Mouse (Mus musculus) adrenal gland, adult 8-10 months (tissue): ENCODE results near the gene Anxa7. TPM values are rescaled to one million over a fixed set of nuclear protein-coding genes. Genes with fewer than 3 reads are reported as not detected.

Source experiments
- DNase-seq: peaks from one replicate; pipeline ENCODE4 v3.0.0; 2022
- total RNA-seq, 4 experiments: library from RNA; stranded (reverse); gene quantifications; 2 replicates each; pipeline ENCODE4 v1.2.4; 2022

The Anxa7 gene
- 100 to 1,000 TPM; 118 to 129 (median 120) TPM for total RNA-seq

DNA sequence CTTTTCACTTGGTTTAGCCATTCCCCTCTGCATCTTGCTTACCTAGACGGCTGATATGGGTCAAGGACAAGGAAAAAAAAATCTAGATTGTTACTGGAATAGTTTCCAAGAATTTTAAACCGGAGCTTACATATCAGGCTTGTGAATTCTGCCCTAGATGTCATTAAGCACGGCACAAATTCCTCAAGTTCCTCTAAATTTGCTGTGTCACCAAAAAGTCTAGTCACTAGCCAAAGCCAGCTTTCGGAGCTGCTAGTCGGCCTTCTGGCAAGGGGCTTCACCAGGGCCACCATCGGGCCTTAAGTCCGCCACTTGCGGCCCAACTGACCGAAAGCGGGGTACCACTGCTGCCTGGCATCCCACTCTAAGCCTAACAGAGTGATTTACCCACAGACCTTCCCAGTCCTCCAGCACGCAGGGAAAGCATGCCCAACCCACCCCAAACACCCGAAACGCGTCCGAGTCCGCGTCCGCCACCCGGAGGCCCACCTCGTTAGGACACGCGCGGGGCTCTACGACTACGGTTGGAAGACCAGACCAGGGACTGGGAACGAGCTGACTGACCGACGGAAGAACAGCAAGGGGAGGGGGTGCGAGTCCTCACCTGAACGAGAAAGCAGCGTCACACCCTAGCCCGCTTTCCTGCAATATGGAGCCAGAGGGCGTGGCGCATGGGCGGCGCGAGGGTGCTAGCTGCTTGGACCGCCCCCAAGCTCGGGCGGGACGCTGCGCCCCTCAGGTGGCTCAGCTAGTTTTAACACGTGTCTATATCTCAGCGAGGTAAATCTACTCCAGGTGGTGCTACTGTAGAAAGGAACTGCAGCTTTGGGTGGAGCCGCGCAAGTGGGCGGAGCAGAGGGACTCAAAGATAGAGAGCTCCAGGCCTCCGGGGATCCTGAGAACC, at the start of gene Anxa7:
Gene Anxa7 (minus strand): TSS at position 843 of the 904 bp plus-strand sequence.
- peak; percentile 62 for DNase-seq

DNA sequence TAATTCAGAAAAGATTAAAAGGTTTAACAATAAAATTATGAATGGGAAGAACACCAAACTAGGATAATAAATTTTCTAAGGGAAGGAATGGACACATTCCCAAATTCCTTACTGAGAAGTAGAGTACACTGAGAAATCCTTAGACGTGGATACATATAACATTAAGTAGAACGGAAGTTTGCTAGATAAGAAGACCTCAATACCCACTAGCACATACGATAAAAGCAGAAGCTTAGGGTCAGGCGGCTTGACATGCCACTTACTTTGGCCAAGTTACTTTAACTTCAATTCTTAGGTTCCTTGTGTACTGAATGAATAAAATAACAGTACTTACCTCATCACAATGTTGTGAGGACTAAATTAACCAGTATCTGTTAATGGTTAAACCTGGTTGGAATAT, 49.7 kb upstream of the Anxa7 start:
- DNase-seq = no peak

DNA sequence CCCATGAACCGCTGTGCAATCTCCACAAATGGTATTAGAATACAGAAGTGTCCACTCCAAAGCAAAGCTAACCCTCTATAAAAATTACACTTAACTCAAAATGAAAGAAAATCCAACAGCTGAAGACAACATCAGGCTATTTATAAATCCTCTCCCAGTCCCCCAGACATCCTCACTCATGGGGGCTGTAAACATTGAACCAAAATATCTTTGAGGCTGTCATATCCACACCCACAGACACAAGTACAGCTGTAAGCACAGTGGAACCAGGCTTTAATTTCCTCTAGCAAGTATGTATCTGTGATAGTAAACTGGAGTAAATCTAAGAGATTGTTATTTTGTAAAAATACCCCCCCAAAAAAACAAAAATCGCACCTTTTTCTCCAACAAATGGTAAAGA, 40.2 kb upstream of the Anxa7 start:
- no peak for DNase-seq

DNA sequence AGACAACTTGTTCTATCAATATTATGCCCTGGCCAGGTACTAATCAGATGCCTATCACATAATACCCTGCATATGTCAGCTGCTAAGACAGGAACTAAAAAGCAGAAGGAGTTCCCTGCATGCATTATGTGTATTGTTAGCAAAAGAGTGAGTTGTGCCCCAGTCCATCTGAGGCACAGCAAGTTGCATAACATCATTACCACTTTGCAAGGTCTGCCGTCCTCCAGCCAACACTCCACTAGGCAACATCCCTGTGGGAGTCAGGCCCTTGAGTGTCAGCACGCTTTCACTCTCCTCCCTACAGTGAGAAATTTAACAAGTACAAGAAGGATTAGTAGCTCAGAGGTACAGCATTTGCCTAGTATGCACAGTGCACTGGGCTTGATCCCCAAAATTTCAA, 28.5 kb upstream of the Anxa7 start:
- DNase-seq = no peak

DNA sequence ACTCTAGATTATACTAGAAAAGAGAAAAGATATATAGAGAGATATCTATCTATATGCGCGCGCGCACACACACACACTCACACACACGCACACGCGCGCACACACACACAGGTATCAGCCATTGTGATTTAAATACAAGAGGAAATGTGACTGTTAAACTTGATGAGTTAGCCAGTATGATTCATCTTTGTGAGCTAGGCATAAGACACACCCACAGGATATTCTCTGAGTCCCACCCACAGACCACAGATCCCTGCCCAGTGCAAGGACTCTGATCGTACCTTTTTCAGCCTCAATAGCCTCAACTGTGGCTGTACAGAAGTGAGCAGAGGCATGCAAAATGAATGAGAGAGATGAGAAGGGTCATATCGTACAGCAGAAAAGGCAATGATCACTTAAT, 23.0 kb upstream of the Anxa7 start:
- no peak for DNase-seq

DNA sequence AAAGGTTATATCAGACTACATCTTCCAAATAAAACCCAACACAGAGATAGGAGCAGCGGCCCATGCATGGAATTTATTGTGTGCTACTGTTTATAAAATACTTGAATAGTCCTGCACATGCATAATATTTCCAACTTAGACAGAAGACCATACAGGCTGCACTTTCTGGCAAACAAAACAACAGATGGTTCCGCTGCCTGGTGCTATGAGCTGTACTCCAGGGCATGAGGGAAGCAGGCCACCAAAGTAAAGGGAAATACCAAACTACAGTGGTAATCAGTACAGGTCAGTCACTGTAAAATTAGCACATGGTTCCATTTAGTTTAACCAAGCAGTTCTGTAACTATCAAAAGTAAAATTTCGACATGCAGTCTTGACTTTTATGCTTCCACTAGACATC, 20.0 kb upstream of the Anxa7 start:
- DNase-seq = no peak

DNA sequence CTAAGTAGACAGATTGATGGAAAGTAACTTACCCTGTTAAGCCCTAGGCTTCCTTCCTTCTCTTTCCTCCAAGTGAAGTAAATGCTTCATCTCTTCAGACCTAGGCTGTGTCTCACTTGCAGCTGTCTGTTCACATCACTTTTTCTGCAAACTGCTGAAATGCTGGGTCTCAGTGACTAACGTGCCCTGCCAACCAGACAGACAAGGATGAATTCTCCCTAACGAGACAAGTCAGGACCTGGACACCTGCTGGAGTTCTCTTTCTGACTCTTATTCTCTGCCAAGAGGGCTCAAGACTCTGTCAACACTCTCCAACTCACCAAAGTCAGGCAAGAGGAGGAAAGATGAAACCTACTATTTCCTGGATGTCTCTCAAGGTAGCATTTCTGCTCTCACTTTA, 16.7 kb upstream of the Anxa7 start, which contains the start of gene Mss51:
Gene Mss51 (minus strand): TSS at position 299 of the 400 bp plus-strand sequence.
- DNase-seq = no peak

DNA sequence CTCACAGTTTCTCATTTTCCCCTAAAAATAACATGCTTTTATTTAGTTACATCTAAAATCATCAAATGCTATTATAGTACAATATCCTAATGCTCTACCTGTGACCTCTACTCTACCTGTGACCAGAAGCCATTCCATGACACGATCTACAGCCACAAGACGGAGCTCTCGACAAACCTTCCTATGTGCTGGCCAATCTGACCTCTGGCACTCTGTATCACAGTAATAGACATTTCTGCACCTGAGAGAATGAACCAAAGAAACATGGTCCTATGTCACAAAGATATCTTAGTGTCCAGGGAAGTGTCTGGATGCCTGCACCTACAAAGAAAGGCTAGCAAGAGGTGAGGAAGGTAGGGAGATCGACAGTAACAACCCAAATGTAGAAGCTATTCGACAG, 6.1 kb upstream of the Anxa7 start:
- DNase-seq = no peak

DNA sequence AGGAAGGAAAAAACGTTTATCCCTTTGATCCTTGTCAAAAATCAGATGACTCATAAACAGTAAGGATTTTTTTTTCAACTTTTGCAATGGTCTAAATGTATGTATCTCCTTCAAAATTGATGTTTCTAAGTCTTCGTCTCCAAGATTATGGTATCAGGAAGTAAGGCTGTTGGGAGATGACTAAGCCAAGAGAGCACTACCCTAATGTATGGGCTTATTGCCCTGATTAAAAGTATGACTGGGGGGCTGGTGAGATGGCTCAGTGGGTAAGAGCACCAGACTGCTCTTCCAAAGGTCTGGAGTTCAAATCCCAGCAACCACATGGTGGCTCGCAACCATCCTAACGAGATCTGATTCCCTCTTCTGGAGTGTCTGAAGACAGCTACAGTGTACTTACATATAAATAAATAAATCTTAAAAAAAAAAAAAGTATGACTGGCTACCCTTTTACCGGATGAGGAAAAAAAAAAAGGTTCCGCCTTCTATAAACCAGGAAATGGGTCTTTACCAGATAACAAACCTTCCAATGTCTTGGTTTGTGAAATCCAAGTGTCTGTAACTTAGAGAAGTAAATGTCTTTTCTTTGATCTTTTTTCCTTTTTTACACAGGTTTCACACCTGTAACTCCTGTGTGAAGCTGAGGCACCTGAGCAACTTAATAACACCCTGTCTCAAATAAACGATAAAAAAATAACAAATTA, 2.3 kb upstream of the Anxa7 start:
- DNase-seq = no peak

DNA sequence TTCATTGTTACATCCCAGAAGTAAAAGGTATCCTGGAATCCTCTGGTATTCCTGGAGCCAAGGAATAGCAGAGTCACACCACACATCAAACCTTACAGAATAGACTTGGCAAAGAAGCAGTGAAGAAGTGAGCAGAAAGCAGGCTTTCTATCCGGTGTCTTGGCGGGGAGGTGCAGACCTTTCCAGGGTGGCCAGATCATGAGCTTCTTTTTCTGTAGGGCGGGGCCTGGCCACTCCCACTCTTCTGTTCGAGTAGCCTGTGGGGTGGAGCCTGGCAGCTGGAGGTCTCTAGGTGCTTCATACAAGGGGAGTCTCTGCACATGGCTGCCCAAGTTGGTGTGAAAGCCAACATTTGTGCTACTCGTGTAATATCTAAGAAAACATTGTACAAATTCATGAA, 1.3 kb upstream of the Anxa7 start:
- no peak for DNase-seq

DNA sequence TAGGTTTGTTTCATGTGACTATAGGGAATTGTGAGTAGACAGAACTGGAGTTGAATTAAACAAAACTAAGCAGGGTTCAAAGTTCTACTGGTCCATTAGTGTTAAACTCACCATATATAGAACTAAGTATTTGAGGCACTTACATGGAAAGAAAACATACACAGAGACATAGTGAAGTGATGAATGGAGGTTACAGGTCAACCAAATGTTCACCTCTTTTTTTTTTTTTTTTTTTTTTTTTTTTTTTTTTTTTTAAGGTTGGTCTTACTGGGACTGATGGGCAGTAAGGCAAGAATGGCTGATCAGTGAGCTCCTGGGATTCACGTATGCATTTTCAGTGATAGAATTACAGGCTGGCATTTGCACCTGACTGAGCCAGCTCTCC, 254 bp upstream of the Anxa7 start:
- no peak for DNase-seq

DNA sequence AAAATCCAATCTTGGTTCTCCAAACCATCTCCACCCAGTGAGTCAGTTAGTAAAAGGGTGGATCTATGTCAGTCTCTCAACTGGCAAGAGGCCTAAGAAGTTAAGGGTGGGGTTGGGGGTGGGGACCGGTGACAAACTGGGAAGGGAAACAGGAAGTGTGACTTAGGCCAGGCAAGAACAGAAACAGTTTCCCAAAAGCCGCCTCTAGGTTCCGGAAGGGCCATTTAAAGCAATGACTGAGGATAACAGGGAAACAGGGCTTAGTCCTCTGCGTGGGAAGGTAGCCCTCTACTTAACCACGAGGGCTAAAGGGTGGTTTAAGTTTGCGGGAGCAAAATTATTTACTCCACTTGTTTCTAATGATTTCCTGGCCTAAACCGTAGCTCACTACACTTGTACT, 1.1 kb downstream of the Anxa7 start:
- peak; percentile 24 for DNase-seq

DNA sequence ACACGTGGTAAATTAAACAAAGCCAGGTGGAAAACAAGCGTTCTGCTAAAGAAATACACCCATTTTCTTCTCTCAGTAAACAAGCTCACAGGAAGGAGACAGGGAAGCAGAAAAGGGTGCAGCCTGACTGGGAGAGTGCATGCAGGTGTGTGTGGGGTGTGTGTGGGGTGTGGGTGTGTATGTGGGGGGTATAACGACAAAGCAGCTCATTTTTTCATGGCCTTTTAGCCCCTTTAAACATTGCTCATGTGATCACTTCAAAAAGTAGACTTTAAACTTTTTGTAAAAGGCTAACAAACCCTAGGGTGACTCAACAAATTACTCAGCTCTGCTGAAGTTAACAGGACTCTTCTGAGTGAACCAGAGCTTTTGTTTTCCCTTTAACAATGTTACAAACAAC, 1.5 kb downstream of the Anxa7 start:
- no peak for DNase-seq

DNA sequence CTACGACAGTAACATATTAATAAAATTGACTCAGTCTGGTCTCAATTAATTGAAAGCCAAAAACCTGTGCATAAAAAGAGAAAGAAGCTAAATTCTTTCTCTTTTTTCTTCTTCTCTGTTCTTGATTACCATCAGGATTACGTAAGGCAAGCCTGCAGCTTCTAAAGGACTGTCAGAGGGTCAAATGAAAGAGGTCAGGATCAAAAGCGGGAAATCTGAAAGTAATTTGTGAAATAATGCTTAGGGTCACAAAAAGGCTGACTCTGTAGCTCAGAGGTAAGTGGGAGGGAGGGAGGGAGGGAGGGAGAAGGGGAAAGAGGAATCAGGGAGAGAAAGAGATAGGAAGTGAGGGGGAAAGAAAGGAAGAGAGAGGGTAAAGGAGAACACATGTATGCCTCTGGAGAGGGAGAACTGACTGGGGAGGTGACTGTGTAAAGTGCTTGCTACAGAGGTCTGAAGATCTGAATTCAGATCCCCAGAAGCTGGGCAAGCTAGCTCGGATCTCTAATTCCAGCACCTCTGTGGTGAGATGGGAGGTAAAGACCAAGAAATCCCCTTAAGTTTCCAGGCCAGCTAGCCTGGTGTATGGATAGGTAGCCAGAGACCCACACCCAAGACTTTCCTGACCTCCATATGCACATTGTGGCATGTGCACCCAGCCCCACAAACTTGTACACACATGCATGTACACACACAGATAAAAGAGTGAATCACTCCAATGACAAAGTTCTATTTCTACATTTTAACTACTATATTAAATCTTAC, 2.5 kb downstream of the Anxa7 start:
- DNase-seq = no peak

DNA sequence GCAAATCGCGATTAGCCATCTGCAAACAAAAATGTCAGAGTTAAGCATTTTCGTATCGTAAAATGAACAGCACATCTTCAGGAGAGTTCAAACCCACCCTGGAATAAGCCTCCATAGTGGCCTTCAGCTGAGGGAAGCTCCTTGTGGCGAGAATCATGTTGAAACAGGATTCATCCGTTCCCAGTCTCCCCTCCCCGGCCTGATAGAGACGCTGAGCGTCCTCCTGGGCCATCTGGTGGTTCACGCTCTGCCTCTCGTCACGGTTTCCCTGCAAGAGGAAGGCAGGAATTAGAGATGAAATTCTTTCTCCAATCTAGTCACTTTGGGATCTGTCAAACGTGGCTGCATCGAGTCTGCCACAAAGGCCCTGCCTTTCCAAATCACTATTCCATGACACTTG, 19.7 kb downstream of the Anxa7 start:
- no peak for DNase-seq

DNA sequence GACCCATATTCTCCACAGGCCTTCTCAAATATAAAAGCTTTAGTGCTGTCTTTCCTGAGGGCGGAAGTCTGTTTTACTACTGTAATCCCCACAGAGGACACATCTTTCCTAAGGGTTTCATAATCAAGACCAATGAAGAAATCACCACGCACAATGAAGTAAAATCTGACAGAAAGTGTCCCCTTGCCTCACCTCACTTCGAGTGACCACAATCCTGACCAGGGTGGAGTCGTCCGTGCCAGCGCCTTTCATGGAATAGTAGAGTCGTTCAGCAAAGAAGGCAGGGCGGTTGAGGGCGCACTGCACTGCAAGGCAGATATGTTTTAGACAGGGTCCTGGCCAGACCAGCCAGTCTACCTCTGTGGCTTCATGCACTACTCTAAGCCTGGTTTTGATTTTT, 21.6 kb downstream of the Anxa7 start:
- no peak for DNase-seq

DNA sequence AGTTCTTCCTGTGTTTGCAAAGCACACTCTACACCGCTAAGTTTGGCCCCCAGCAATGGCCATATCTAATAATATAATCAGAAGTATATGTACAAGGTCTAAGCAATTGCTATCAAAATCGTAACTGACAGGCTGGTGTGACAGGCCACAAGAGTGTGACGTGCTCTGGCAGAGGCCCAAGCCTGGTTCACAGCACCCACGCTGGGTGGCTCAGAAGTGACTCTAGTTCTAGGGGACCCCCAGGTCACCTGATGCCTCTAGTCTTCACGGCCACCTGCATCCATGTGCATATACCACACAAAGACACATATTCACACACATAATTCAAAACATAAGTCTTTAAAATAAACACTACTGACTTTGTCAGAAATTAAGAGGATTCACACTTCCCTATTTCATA, 27.0 kb downstream of the Anxa7 start:
- no peak for DNase-seq

DNA sequence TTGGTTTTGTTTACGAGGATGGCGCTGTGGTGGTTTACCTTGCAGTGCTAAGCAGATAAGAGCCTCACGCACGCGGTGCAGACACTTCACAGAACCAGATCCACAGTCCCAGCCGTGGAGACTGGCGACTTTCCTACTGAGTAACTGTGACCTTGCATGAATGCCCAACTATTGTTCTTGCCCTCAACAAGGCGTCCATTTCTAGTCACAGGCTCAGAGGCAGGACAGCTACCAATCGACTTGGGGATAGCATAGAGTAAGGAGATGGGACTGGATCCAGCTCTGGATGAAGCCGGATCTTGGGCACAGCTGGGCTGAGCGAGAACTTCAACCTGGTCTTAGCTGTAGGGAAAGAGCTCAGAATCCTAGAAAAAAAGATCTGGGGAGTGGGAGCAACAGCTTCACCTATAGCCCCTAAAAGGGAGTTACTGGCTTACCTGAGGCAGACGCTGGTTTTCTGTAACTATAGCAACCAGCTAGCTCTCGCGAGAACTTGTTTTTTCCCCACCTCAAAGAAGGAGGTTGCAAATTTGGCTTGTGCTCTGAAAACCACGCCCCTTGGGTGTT, 28.1 kb downstream of the Anxa7 start, which contains the start of gene Cfap70:
Gene Cfap70 (minus strand): TSS at position 462 of the 567 bp plus-strand sequence.
- DNase-seq = peak; percentile 61

DNA sequence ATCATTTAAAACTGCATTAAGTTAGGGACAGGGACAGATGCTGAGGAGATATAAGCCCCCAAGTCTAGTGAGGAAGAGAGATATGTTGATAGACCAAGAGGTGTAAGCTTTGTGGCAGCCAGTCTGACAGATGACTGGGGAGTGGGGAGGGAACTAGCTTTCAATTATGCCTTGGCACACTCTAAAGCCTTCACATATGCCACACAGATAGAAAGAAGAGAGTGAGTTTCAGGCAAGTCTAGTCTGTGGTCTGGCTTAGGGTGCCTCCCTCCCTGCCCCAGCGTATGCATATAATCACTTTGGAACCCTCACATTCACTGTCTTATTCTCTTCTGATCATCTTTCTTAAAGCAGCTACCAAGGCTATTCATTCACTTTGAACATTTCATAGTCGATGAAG, 28.6 kb downstream of the Anxa7 start:
- DNase-seq = no peak

DNA sequence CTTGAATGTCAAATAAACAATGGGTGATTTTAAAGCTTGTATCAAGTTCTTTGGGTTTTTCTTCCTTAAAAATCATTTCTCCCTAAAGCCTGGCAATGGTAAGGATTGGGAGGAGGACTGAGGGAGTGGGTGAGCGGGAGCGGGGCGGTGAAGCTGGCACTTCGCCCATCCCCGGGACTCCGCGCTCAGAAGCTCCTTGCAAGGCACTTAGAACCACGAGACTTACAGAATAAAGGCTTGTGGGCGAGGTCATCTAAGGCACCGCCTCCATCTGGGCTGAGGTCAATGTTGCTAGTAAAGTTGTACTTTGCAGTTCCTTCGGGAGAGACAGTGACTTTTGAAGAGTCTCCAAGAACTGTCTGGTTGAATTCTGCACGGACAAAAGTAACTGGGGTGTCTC, 32.7 kb downstream of the Anxa7 start:
- no peak for DNase-seq

DNA sequence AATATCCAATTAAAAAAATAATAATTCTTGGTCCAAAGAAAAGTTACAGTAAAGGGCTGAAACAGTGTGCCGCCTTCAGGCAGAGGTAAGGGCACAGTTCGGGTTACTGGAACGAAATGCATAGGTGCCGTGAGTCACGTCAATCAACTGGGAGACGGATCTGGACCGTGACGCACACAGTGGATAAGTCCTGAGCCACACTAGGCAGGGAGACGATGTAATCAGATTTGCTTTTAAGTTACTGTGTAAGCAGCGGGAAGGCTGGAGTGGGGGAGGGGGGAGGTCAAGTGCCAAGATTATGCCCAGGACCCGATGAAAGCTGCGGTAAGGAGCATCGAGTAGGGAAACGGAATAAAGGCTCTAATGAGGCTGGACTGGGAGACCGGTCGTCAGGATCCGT, 37.7 kb downstream of the Anxa7 start:
- no peak for DNase-seq

DNA sequence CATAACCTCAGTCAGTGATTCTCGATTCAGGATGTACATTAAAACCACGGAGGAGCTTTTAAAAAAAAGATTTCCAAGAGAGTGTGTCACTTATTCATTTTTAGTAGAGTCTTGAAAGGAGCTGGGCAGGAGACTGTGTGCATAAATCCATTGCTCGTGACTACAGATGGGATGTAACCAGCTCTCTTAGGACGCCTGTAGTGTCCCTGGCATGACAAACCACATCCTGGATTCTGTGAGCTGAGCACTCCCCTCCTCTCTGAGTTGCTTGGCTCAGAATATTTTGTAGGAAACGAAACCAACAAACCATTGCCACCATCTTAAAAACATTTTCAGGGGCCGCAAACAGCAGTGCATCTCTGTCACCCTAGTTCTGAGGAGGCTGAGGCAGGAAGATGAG, 43.0 kb downstream of the Anxa7 start:
- DNase-seq = no peak

DNA sequence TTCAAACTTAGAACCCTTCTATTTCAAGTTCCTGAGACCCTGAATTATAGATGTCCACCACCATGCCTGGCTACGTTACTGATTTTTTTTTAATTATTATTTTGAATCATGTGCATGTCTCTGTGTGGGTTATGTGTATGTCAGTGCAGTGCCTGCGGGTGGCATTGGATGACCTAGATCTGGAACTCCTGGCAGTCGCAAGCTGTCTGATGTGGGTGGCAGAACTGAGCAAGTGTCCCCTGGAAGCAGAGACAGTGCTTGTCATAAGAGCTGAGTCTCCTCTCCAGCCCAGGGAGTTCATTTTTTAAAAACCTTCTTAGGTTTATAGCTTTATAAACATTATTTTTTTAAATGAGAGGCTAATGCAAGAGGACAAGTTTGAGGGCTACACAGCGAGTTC, 47.5 kb downstream of the Anxa7 start:
- no peak for DNase-seq
